Mouse (Mus musculus): ENCODE measurements around the gene Mettl2. TPM values are rescaled to one million over a fixed set of nuclear protein-coding genes. Genes with fewer than 3 reads are reported as not detected.

Mettl2 gene
- polyA plus RNA-seq, 1 experiment, result 9.8 TPM

Other genes starting within 250 kb of the Mettl2 start
- gene Efcab3, start 62.8 kb upstream of the Mettl2 start, polyA plus RNA-seq (2012; rRNA removed), result not detected in 2 replicates
- gene Gm10842, start 20.5 kb downstream of the Mettl2 start, polyA plus RNA-seq (2012; rRNA removed), result not detected in 2 replicates
- gene Tlk2, start 52.4 kb downstream of the Mettl2 start, polyA plus RNA-seq (2012; rRNA removed), result 9.0 and 10.2 TPM in 2 replicates
- 4.3 and 5.8 TPM in 2 replicates for gene Mrc2, start 166.2 kb downstream of the Mettl2 start, polyA plus RNA-seq (2012; rRNA removed)